Mouse (Mus musculus) forebrain, postnatal 0 days (tissue): ENCODE measurements around the gene Rusc1. TPM values are rescaled to one million over a fixed set of nuclear protein-coding genes. Genes with fewer than 3 reads are reported as not detected.

Source experiments
- ATAC-seq: fragments of 200-750 bp; cut with Nextera tagmentation; 2 replicates; pipeline ENCODE4 v1.8.0; 2017; ENCODE audit warnings: mild to moderate bottlenecking, moderate library complexity
- DNase-seq: peaks from one replicate; pipeline ENCODE4 v3.0.0-alpha.2; 2015
- H3K27ac ChIP-seq: fragments of 300-500 bp; sonication (generic); 2 replicates; pipeline ENCODE4 v1.5.1; 2014; ENCODE audit warnings: low read depth, mild to moderate bottlenecking, antibody characterized with exemption, low read length, moderate library complexity, mixed read lengths
- H3K27me3 ChIP-seq: fragments of 300-500 bp; sonication (generic); 2 replicates; pipeline ENCODE4 v1.6.1; 2014; ENCODE audit warnings: mild to moderate bottlenecking, low read length, mixed read lengths; ENCODE audit not compliant: insufficient read depth
- H3K36me3 ChIP-seq: fragments of 300-500 bp; sonication (generic); 2 replicates; pipeline ENCODE4 v1.6.1; 2014; ENCODE audit warnings: mild to moderate bottlenecking, moderate library complexity; ENCODE audit not compliant: insufficient read depth
- H3K4me1 ChIP-seq: fragments of 300-500 bp; sonication (generic); 2 replicates; pipeline ENCODE4 v1.6.1; 2014; ENCODE audit warnings: antibody characterized with exemption; ENCODE audit not compliant: insufficient read depth
- H3K4me2 ChIP-seq: fragments of 300-500 bp; sonication (generic); 2 replicates; pipeline ENCODE4 v1.6.1; 2014; ENCODE audit warnings: low read depth, mild to moderate bottlenecking, moderate library complexity
- H3K4me3 ChIP-seq: fragments of 300-500 bp; sonication (generic); 2 replicates; pipeline ENCODE4 v1.5.1; 2014; ENCODE audit warnings: low read depth, low read length, mixed read lengths
- H3K9ac ChIP-seq: fragments of 300-500 bp; sonication (generic); 2 replicates; pipeline ENCODE4 v1.6.1; 2014; ENCODE audit warnings: mild to moderate bottlenecking
- H3K9me3 ChIP-seq: fragments of 300-500 bp; sonication (generic); 2 replicates; pipeline ENCODE4 v1.6.1; 2016; ENCODE audit warnings: low read length
- CTCF ChIP-seq: sonication (generic); IDR thresholded peaks from 2 replicates; pipeline ENCODE4 v1.5.1; 2016; ENCODE audit warnings: antibody characterized with exemption, control low read depth, low read depth
- WGBS: fragments of 180-500 bp; shearing (Covaris S2); extraction: QIAGEN DNeasy Blood & Tissue Kit; methylation state at CpG from one replicate; pipeline ENCODE4 v1.1.7; 2014; 5-methylcytosine and 5-hydroxymethylcytosine counted together
- polyA plus RNA-seq: library from polyadenylated mRNA; unstranded; fragments of >200 nt; fragmentation: Nextera tagmentation; extraction: Ambion mirVana; gene quantifications from 2 replicates; pipeline ENCODE4 v1.2.1, GENCODE M21; 2015
- total RNA-seq: library from RNA; depleted of rRNA; stranded (reverse); fragments of >200 nt; gene quantifications from 2 replicates; pipeline ENCODE4 v1.2.3, GENCODE M21; 2014; rRNA removed

Rusc1 gene
- 148 and 158 TPM in 2 replicates for total RNA-seq
- polyA plus RNA-seq: 86.1 and 101 TPM in 2 replicates

GRCm38 (mm10) chr3:89093175-89093574, at the start of gene Rusc1:
Gene Rusc1 (minus strand): TSS chr3:89093311.
- Histone ChIP-seq H3K4me3 (peak within 1 kb of the TSS; percentile 72), H3K36me3 (peaks cover 52% of the 10 kb centered on the region)
- WGBS: under 1% methylated on average over 18 of the region's 18 CpGs

GRCm38 (mm10) chr3:89136365-89136764, 43.3 kb upstream of the Rusc1 start:
- Histone ChIP-seq H3K36me3 (no peaks in the 10 kb centered on the region), H3K4me1 (no peaks in the 10 kb centered on the region), H3K4me2 (no peak overlapping the region), H3K9ac (no peak overlapping the region), H3K4me3 (no peak overlapping the region), H3K27me3 (no peaks in the 10 kb centered on the region), H3K9me3 (no peaks in the 10 kb centered on the region), H3K27ac (no peak overlapping the region)
- no peak for DNase-seq
- ATAC-seq: no peak
- WGBS: 44% methylated on average over 9 of the region's 9 CpGs
- TF ChIP-seq CTCF: no peak

More at GRCm38 (mm10) chr3:89093175-89093574, at the start of gene Rusc1:
- Histone ChIP-seq H3K27ac (peak within 1 kb of the TSS; percentile 80), H3K9me3 (no peaks in the 10 kb centered on the region), H3K9ac (peak within 1 kb of the TSS; percentile 68), H3K4me1 (0 out of 2 replicates have a peak, but pooled peaks cover 10% of the 10 kb centered on the region), H3K27me3 (no peaks in the 10 kb centered on the region), H3K4me2 (peak within 1 kb of the TSS; percentile 95)
- ATAC-seq: peak; percentile 91
- peak; percentile 4; the same call in 1 of the 2 replicates for TF ChIP-seq CTCF
- DNase-seq: peak; percentile 95

- H3K9ac ChIP-seq: no peak within 1 kb of the TSS
Observed at GRCm38 (mm10) chr3:89135958-89136357, 42.8 kb upstream of the Rusc1 start, which contains the start of gene Pklr. Gene Pklr (plus strand): TSS chr3:89136142.

DNA sequence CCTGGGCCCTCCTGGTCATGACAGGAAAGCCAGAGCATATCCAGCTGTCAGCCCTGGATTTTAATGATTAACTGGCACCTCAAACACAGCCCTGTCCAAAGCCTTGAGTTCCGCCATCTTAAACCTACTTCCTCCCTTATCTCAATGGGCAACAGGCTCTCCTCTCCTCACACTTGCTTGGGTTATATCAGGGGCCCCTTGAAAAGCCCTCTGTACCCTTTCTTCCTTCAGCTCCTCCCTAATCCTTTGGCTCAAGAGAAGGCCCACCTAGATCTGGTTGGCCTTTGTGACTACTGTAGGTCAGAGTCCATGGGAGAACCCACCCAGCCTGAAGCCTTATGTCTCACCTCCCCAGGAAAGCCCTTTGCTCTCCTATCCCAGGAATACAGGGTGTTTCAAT, 40.6 kb upstream of the Rusc1 start:
- 95% methylated on average over 1 of the region's 1 CpGs for WGBS
- TF ChIP-seq CTCF: no peak
- H3K9me3 ChIP-seq: no peaks in the 10 kb centered on the region
- H3K27ac ChIP-seq: no peak overlapping the region
- ATAC-seq (no peak), DNase-seq (no peak)
- no peaks in the 10 kb centered on the region for H3K27me3 ChIP-seq
- H3K9ac ChIP-seq: no peak overlapping the region
- H3K4me2 ChIP-seq: no peak overlapping the region
- no peaks in the 10 kb centered on the region for H3K4me1 ChIP-seq
- H3K4me3 ChIP-seq: no peak overlapping the region
- H3K36me3 ChIP-seq: no peaks in the 10 kb centered on the region

More at GRCm38 (mm10) chr3:89135958-89136357, 42.8 kb upstream of the Rusc1 start, which contains the start of gene Pklr:
- Histone ChIP-seq H3K27ac (no peak within 1 kb of the TSS), H3K9me3 (no peaks in the 10 kb centered on the region), H3K36me3 (no peaks in the 10 kb centered on the region), H3K4me1 (no peaks in the 10 kb centered on the region), H3K4me2 (no peak within 1 kb of the TSS), H3K27me3 (no peaks in the 10 kb centered on the region), H3K4me3 (no peak within 1 kb of the TSS)
- 54% methylated on average over 3 of the region's 3 CpGs for WGBS
- no peak for ATAC-seq
- no peak for TF ChIP-seq CTCF
- no peak for DNase-seq

GRCm38 (mm10) chr3:89133063-89133450, 39.9 kb upstream of the Rusc1 start:
- TF ChIP-seq CTCF: no peak
- H3K9ac ChIP-seq: no peak overlapping the region
- WGBS: 85% methylated on average over 7 of the region's 7 CpGs
- no peaks in the 10 kb centered on the region for H3K27me3 ChIP-seq
- no peaks in the 10 kb centered on the region for H3K36me3 ChIP-seq
- H3K9me3 ChIP-seq: no peaks in the 10 kb centered on the region
- H3K27ac ChIP-seq: no peak overlapping the region
- ATAC-seq (no peak), DNase-seq (no peak)
- H3K4me3 ChIP-seq: no peak overlapping the region
- no peak overlapping the region for H3K4me2 ChIP-seq
- no peaks in the 10 kb centered on the region for H3K4me1 ChIP-seq

DNA sequence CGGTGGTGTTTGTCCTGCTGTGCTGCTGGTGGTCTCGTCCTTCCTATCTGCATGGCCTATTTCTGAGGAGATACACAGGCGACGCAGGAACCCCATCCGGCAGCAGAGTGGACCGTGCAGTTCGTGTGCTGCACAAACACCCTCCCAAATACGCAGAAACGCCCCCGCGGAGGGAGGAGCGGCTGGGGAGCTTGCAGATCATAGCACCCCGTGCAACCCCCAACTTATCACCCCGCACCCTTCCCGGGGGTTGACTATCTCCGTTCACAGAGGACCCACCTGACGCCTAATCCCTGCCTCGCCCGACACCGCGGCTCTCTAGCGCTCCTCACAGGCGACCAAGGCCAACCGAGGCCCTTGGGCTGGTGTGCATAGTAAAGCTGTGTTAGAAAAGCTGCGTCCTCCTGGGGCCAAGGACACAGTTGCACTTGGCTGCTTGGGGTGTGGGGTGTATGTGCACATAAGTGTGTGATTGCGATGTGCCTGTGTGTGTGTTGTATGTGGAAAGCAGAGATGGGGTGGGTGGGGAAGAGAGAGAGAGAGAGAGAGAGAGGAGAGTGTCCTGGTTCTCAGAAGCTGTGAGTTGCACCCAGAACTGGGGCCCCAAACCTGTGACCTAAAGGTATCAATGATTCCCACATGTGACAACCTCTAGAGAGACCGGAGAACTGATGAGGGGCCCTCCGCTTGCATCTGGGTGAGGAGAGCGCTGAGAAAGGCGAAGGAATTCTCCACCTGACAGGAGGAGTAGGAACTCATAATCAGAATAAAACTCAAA, 39.4 kb upstream of the Rusc1 start:
- H3K4me1 ChIP-seq: no peaks in the 10 kb centered on the region
- H3K4me3 ChIP-seq: peak overlapping the region; percentile 28
- H3K27me3 ChIP-seq: no peaks in the 10 kb centered on the region
- DNase-seq: peak; percentile 47
- H3K4me2 ChIP-seq: peak overlapping the region; percentile 60
- ATAC-seq: peak; percentile 81
- peak overlapping the region; percentile 40 for H3K9ac ChIP-seq
- no peaks in the 10 kb centered on the region for H3K9me3 ChIP-seq
- peak; percentile 64 for TF ChIP-seq CTCF
- 15% methylated on average over 29 of the region's 30 CpGs for WGBS
- no peaks in the 10 kb centered on the region for H3K36me3 ChIP-seq
- no peak overlapping the region for H3K27ac ChIP-seq

- 21% methylated on average over 4 of the region's 4 CpGs for whole genome bisulfite sequencing
- peak overlapping the region; percentile 60 for H3K4me2 ChIP-seq
- DNase-seq (peak; percentile 53), ATAC-seq (peak; percentile 68)
- H3K27me3 ChIP-seq: no peaks in the 10 kb centered on the region
- H3K27ac ChIP-seq: no peak overlapping the region
- H3K4me1 ChIP-seq: no peaks in the 10 kb centered on the region
- H3K9me3 ChIP-seq: no peaks in the 10 kb centered on the region
- peak overlapping the region; percentile 28; the same call in 1 of the 2 replicates for H3K4me3 ChIP-seq
- H3K36me3 ChIP-seq: no peaks in the 10 kb centered on the region
- no peak for TF ChIP-seq CTCF
- no peak overlapping the region for H3K9ac ChIP-seq
Observed at GRCm38 (mm10) chr3:89131816-89132215, 38.7 kb upstream of the Rusc1 start.
